Mouse (Mus musculus) testis, adult 2 months (tissue): ENCODE measurements around the gene Prkar2b. TPM values are rescaled to one million over a fixed set of nuclear protein-coding genes. Genes with fewer than 3 reads are reported as not detected.

Experiments
- H3K27ac ChIP-seq: fragments of 200-500 bp; 2 replicates; pipeline ENCODE4 v1.5.1; 2012; ENCODE audit warnings: low read depth, low read length; ENCODE audit not compliant: control insufficient read depth, insufficient read depth
- H3K27me3 ChIP-seq: fragments of 200-500 bp; 2 replicates; pipeline ENCODE4 v1.6.1; 2012; ENCODE audit warnings: mild to moderate bottlenecking, low read length, moderate library complexity; ENCODE audit not compliant: control insufficient read depth, insufficient read depth
- H3K36me3 ChIP-seq: fragments of 200-500 bp; 2 replicates; pipeline ENCODE4 v1.6.1; 2012; ENCODE audit warnings: mild to moderate bottlenecking, low read length; ENCODE audit not compliant: control insufficient read depth, insufficient read depth
- H3K4me1 ChIP-seq: fragments of 200-500 bp; 2 replicates; pipeline ENCODE4 v1.6.1; 2012; ENCODE audit warnings: low read length; ENCODE audit not compliant: control insufficient read depth, insufficient read depth
- H3K4me3 ChIP-seq: fragments of 200-500 bp; 2 replicates; pipeline ENCODE4 v1.5.1; 2012; ENCODE audit warnings: low read depth, mild to moderate bottlenecking, low read length, moderate library complexity, mixed read lengths; ENCODE audit not compliant: control insufficient read depth
- CTCF ChIP-seq: fragments of 200-500 bp; IDR thresholded peaks from 2 replicates; pipeline ENCODE4 v1.5.1; 2012; ENCODE audit warnings: low read depth, mild to moderate bottlenecking, inconsistent platforms, low read length, moderate library complexity; ENCODE audit not compliant: control insufficient read depth, insufficient read depth, insufficient replicate concordance
- POLR2A ChIP-seq: fragments of 200-500 bp; IDR thresholded peaks from 2 replicates; pipeline ENCODE4 v1.6.1; 2012; ENCODE audit warnings: low read depth, mild to moderate bottlenecking, inconsistent platforms, low read length, moderate library complexity; ENCODE audit not compliant: control insufficient read depth
- polyA plus RNA-seq: library from polyadenylated mRNA; depleted of rRNA; stranded (reverse); fragments of >200 nt; gene quantifications from 2 replicates; pipeline ENCODE4 v1.2.3, GENCODE M21; 2012

Prkar2b gene
- polyA plus RNA-seq, 1 experiment: 3.5 TPM

DNA sequence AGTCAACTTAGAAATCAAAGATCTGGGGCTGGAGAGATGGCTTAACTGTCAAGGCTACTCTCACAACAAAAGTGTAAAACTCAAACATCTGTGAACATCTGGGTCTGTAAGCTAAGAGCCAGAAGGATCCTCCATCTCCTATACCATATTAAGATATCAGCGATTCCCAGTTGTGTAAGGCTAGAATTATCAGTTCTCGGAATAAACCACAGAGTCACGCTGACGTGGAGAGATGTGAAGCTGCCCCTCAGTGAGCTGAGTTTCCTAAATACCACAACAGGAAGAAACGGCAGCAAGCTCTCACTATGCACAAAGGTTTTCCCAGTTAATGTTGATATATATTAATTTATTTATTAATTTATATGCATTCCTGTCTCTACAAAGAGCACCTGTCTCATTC, 10.9 kb downstream of the Prkar2b start:
- H3K4me3 ChIP-seq: no peak overlapping the region
- H3K27ac ChIP-seq: no peak overlapping the region
- H3K27me3 ChIP-seq: no peaks in the 10 kb centered on the region
- no peaks in the 10 kb centered on the region for H3K4me1 ChIP-seq
- TF ChIP-seq POLR2A (no peak), CTCF (no peak)
- H3K36me3 ChIP-seq: no peaks in the 10 kb centered on the region

DNA sequence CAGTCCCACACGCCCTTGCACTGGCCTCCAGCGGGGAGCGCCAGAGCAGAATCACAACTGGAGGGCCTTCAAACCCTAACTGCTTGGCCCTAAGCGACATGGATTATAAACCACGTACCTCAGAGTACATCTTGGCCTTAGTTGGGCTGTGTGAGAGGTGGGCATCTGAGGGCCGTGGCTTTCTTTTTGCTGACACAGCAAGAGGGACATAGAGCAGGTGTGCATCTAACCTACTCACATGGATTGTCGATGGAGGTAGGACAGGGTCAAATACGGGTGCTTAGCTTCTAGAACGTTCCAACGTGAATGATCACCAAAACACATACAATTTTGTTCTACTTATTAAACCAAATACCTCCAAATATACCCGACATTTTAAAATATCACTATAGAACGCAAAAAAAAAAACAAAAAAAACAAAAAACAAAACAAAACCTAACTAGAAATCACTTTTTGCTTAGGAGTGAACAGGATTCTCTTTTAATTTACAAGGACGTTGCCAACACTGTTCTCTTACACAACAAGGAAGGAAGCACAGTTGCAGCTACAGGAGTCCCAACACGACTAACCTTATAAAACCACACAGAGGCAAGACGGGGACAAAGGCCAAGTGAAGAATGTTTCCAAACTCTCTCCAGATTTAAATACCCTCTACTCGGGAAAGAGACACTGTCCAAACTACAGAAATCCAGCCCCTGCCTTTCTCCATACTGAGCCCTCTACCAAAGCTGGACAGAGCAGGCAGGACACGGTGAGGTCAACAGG, 15.3 kb downstream of the Prkar2b start:
- Histone ChIP-seq H3K4me3 (no peak overlapping the region), H3K27me3 (no peaks in the 10 kb centered on the region), H3K4me1 (no peaks in the 10 kb centered on the region), H3K27ac (no peak overlapping the region), H3K36me3 (no peaks in the 10 kb centered on the region)
- TF ChIP-seq CTCF: no peak
- no peak for TF ChIP-seq POLR2A

DNA sequence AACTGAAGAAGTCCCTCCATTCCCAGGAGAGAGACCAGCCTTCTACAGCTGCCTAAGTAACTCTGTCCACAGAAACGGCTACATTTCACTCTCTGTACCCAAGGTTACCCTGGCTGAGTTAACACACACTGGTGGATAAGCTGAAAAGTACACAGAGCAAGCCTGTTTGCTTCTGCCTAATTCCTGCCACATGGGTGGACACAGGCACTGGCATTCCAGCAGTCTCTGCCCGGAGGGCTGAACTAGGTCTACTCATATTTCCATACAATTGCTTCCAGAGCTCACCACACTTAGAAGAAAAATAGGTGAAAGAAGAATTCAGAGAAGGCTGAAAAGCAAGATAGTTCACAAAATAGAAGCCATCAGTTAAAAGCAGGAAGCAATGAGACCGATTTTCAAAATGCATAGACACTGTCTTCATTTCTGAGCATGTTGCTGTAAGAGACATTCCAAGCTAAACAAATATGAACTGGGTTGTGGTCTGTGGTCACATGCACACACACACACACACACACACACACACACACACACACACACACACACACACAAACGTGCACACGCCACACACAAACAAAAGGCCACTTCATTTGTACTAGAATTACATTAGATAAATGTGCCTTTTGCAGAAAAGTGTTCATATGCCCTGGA, 16.5 kb downstream of the Prkar2b start:
- no peak for TF ChIP-seq POLR2A
- no peak for TF ChIP-seq CTCF
- H3K27me3 ChIP-seq: no peaks in the 10 kb centered on the region
- no peaks in the 10 kb centered on the region for H3K4me1 ChIP-seq
- H3K27ac ChIP-seq: no peak overlapping the region
- H3K4me3 ChIP-seq: no peak overlapping the region
- H3K36me3 ChIP-seq: no peaks in the 10 kb centered on the region

DNA sequence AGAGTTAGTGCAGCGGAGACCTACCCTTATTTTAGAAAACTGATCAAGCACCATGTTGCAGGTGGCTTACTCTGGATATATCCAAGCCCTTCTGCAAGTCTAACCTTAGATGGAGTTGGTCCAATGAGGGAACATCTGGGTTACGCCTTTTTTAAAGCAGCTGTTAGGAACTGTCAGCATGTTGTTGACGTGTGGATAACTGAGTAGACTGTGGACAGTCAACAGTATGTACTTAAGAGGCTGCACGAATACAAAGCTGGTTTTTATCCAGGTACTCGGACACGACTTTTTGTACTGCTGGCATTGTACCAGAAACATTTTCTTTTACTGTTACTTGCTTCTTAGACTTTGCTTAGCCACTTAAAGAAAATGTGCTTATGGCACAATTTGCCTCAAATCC, 27.6 kb downstream of the Prkar2b start:
- H3K27ac ChIP-seq: no peak overlapping the region
- H3K4me3 ChIP-seq: no peak overlapping the region
- no peaks in the 10 kb centered on the region for H3K4me1 ChIP-seq
- TF ChIP-seq POLR2A: no peak
- TF ChIP-seq CTCF: no peak
- H3K36me3 ChIP-seq: no peaks in the 10 kb centered on the region
- H3K27me3 ChIP-seq: no peaks in the 10 kb centered on the region

DNA sequence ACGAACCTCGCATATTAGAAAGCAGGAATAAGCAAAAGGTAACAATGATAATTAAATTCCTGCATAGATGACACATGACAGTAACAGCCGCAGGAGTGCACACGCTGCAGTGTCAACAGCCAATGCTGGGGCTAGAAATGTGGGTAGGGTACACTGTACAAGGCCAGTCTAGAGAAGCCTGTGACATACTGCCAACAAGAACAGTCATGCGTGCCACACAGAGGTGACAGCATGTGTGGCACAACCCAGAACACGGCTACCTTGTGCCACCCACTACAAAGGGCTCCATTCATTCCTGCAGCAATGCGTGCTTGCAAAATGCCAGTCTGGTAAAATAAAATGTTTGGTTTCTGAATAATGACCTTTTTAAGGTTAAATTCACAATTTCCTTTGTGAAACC, 28.2 kb downstream of the Prkar2b start:
- no peak overlapping the region for H3K27ac ChIP-seq
- H3K4me1 ChIP-seq: no peaks in the 10 kb centered on the region
- no peaks in the 10 kb centered on the region for H3K36me3 ChIP-seq
- no peak for TF ChIP-seq POLR2A
- no peak for TF ChIP-seq CTCF
- H3K27me3 ChIP-seq: no peaks in the 10 kb centered on the region
- no peak overlapping the region for H3K4me3 ChIP-seq

DNA sequence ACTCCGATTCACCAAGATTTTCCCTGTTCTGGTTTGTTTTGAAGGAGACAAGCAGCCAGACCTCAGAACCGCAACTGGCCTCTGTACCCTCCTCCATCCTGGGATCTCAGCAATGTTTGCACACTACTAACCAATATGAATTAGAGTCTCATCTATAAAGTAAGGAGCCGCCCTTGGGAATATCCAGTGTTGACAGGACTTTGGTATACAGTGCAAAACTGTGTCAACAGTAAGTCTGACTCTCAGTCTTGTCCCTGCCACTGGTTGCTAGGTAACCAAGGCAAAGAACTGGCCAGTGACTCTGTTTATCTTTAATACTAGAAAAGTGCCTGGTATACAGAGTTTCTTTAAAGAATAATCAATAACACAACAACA, 42.7 kb downstream of the Prkar2b start:
- TF ChIP-seq POLR2A (no peak), CTCF (no peak)
- H3K4me3 ChIP-seq: no peak overlapping the region
- H3K4me1 ChIP-seq: no peaks in the 10 kb centered on the region
- H3K36me3 ChIP-seq: no peaks in the 10 kb centered on the region
- no peaks in the 10 kb centered on the region for H3K27me3 ChIP-seq
- H3K27ac ChIP-seq: no peak overlapping the region

DNA sequence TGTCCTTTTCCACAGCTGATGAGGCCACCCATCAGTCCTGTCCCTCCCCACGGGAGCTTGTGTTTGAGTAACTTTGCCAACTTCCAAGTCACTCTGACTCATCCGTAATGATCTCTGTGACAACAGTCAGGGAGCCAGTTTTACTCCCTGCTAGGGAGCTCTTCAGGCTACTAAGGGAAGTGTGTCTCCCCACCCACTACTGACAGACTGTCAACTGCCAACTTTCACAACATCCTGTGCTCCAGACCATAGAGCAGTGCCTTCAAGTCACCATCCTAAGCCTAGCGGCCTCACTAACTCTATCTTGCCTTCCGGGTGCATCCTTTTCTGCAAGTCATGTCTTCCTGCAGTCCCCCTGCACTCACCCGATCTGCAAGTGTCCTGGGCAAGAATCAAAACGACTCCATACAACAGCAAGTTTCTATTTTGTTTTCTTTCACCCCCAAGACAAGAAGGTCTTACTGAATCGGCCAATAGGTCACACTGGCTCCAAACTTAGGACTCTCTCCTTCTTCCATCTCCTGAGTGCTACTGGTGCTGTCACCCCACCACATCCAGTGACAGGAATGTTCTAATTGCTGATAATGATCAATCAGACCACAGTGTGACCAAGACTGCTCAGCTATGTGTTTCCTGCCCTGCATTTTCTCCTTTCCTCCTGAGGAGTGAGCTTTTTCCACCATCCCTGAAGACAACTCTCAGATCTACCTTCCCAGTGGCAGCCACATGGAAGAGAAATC, 43.3 kb downstream of the Prkar2b start:
- no peak for TF ChIP-seq CTCF
- Histone ChIP-seq H3K27me3 (no peaks in the 10 kb centered on the region), H3K36me3 (no peaks in the 10 kb centered on the region), H3K4me1 (no peaks in the 10 kb centered on the region), H3K4me3 (no peak overlapping the region), H3K27ac (peak overlapping the region; percentile 31; the same call in 1 of the 2 replicates)
